Mouse (Mus musculus): Measurements from ENCODE around the gene Nhlrc3. TPM values are rescaled to one million over a fixed set of nuclear protein-coding genes. Genes with fewer than 3 reads are reported as not detected.

Nhlrc3 gene
- polyA plus RNA-seq, 1 experiment: 10.0 TPM

- no peak for DNase-seq (ENCODE audit: low read depth, low spot score)
- 84% methylated on average over 5 of the region's 5 CpGs for WGBS
Observed at GRCm38 (mm10) chr3:53457750-53458149, 5.4 kb downstream of the Nhlrc3 start.

- no peak for DNase-seq (ENCODE audit: low read depth, low spot score)
- WGBS: 53% methylated on average over 7 of the region's 7 CpGs
Observed at GRCm38 (mm10) chr3:53454984-53455383, 8.1 kb downstream of the Nhlrc3 start.

DNA sequence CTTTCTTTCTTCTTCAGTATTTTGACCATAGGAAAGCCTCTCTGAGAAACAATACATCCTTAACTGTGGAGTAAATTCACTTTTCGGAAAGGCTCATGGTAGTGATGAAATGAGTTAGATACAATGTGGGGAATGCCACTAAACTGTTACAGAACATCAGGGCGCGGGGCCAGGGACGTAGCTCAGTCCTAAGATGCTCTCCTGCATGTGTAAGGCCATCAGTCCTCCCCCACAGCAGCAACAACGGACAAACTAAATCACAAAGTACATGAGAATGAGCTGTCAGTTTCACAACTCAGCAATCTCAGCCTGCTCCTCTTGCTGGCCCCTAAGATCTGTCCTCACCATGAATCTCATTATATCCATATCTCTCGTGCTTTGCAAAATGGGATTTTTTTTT, 8.6 kb downstream of the Nhlrc3 start:
- 70% methylated on average over 6 of the region's 6 CpGs for WGBS
- no peak for DNase-seq (ENCODE audit: low read depth, low spot score)

DNA sequence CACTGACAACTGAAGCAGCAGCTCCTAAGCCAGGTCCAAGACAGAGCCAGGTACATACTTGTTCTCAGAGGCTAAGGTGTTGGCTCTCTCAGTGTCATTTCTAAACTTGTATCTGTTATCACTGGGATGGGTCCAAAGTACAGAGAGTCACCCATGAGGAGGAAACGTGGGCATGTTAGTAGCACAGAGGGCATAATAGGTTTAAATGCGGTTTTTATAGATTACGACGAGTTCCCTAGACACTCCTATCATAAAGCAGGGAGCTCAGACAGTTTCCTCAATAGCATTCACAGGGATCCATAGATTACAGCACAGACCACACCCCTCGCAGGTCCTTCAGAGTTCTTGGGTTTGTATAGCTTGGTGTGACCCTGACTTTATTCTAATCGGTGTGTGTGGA, 9.1 kb downstream of the Nhlrc3 start:
- 37% methylated on average over 6 of the region's 6 CpGs for WGBS
- DNase-seq (ENCODE audit: low read depth, low spot score): peak; percentile 88

- 74% methylated on average over 7 of the region's 7 CpGs for WGBS
- DNase-seq (ENCODE audit: low read depth, low spot score): no peak
Observed at GRCm38 (mm10) chr3:53453346-53453745, 9.8 kb downstream of the Nhlrc3 start.

DNA sequence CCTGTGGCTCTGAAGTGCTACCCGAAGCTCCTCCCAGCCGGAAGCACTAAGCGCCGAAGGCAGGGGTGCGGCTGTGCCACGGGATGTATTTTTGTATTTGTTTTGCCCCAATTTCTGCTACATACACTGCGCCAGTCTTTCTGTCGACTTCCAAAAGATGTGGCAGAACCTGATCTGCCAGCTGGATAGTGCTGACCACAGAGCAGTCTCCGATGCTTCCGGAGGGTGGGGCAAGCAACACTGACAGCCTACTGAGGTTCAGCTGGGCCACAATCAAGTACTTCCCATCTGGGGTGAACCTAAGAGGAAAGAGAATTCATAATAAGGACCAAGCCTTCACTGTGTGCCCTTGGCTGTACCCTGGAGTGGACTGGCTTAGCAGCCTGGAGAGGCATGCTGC, 10.8 kb downstream of the Nhlrc3 start:
- DNase-seq (ENCODE audit: low read depth, low spot score): peak; percentile 76
- WGBS: 33% methylated on average over 10 of the region's 10 CpGs

- 90% methylated on average over 11 of the region's 11 CpGs for WGBS
- no peak for DNase-seq (ENCODE audit: low read depth, low spot score)
Observed at GRCm38 (mm10) chr3:53450666-53451065, 12.5 kb downstream of the Nhlrc3 start.

GRCm38 (mm10) chr3:53448208-53448607, 14.9 kb downstream of the Nhlrc3 start:
- peak; percentile 83 for DNase-seq (ENCODE audit: low read depth, low spot score)
- 8% methylated on average over 2 of the region's 2 CpGs for WGBS

DNA sequence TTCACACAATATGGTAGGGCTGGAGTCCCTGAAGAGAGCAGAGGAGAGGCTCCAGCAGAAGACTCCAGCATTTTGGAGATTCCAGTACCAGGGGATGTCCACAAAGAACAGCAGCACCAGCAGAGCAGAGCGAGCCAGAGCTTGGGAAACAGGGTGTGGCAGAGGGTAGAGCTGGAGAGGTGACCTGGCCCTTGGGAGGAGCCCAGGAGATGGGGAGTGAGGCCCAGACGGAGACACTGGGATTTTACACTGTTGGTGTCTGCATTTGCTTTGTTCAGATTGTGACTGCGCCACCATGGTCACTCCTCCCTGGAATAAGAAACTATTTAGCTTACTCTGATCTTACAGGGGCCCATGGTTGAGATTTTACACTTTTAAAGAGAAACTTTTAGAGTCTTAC, 16.3 kb downstream of the Nhlrc3 start:
- WGBS: 79% methylated on average over 3 of the region's 3 CpGs
- DNase-seq (ENCODE audit: low read depth, low spot score): no peak

- no peak for DNase-seq (ENCODE audit: low read depth, low spot score)
- WGBS: 88% methylated on average over 5 of the region's 5 CpGs
Observed at GRCm38 (mm10) chr3:53445540-53445939, 17.6 kb downstream of the Nhlrc3 start.

DNA sequence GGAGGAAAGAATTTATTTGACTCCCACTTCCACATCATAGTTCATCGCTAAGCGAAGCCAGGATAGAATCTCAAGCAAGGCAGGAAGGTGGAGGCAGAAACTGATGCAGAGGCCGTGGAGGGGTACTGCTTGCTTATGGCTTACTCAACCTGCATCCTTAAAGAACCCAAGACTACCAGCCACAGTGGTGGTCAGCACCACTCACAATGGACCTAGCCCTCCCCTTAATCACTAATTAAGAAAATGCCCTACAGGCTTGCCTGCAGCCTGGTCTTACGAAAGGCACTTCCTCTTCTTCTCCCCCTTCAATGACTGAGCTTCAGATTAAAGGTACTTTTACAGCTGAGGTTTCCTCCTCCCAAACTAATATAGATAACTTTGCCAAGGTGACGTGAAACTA, 26.6 kb downstream of the Nhlrc3 start:
- WGBS: 68% methylated on average over 5 of the region's 5 CpGs
- no peak for DNase-seq (ENCODE audit: low read depth, low spot score)

DNA sequence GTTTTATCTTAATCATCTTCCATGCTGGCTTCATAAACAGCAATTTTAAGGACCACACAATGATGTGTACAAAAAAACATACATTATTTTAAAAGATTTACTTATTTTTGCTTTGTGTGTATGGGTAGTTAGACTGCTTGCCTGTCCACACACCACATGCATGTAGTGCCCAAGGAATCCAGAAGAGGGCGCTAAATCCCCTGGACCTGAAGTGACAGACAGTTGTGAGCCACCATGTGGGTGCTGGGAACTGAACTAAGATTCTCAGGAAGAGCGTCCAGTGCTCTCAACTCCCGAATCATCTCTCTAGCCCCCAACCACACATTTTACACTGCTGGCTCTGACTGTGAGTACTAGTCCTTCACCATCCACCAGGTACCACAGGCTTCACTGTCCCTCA, 28.5 kb downstream of the Nhlrc3 start:
- 80% methylated on average over 3 of the region's 3 CpGs for WGBS
- no peak for DNase-seq (ENCODE audit: low read depth, low spot score)

DNA sequence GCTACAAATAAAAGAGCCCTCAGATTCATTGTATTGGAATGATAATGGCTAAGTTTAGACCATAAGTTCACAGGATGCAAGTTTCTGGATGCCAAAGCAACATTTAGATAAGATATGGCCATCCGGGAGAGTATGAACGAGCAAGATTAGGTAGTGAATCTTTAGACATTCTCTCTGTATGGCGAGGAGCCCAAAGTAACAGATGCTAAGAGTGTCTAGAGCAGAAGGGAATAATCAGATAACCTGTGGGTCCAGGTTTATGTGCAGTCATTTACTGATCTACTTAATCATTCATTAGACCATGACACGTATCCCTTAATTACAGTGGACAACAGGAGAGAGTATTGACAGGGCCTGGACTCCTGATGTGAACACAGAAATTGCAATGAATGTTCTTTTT, 39.6 kb downstream of the Nhlrc3 start:
- no peak for DNase-seq (ENCODE audit: low read depth, low spot score)
- WGBS: 83% methylated on average over 4 of the region's 4 CpGs

DNA sequence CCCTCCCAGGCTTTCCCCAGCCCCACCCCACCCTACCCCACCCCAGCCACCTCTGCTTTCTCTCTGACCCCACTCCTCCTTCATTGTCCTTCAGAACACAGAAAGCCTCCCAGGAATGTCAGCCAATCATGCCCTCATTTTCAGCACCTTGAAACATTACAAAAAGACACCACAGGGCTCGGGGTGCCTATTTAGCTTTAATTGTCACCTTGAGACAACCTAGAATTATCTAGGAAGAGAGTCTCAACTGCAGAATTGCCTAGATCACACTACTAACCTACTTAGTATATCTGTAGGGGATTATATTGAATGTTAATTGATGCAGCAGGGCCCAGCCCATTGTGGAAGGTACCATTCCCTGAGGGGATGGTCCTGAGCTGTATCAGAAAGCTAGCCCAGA, 40.4 kb downstream of the Nhlrc3 start:
- no peak for DNase-seq (ENCODE audit: low read depth, low spot score)
- WGBS: 53% methylated on average over 1 of the region's 1 CpGs

GRCm38 (mm10) chr3:53421656-53422055, 41.5 kb downstream of the Nhlrc3 start:
- DNase-seq (ENCODE audit: low read depth, low spot score): no peak
- WGBS: 90% methylated on average over 12 of the region's 12 CpGs

- WGBS: 72% methylated on average over 7 of the region's 7 CpGs
Observed at GRCm38 (mm10) chr3:53417701-53418100, 45.4 kb downstream of the Nhlrc3 start.

GRCm38 (mm10) chr3:53416036-53416506, 47.1 kb downstream of the Nhlrc3 start:
- WGBS: 39% methylated on average over 5 of the region's 5 CpGs
- no peak for DNase-seq (ENCODE audit: low read depth, low spot score)

More at GRCm38 (mm10) chr3:53417701-53418100, 45.4 kb downstream of the Nhlrc3 start:
- DNase-seq (ENCODE audit: low read depth, low spot score): no peak

DNA sequence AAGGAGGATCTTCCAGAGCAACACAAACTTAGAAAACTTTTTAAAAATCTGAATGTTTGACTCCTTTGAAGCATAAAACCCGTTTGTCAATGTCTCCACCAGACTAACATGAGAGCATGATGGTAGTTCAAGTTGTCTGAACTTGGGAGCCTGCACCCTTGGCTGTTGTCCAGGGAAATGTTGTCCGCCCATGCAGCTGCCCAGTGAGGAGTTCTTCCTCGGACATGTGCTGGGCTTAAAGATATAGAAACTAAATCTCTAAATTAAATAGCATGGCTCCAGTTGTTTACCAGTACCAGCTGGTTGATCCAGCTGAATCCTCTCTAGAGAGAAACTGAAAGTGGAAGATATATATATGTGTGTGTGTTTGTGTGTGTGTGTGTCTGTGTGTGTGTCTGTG, 49.2 kb downstream of the Nhlrc3 start:
- WGBS: 12% methylated on average over 3 of the region's 3 CpGs
- no peak for DNase-seq (ENCODE audit: low read depth, low spot score)

GRCm38 (mm10) chr3:53413465-53413864, 49.7 kb downstream of the Nhlrc3 start:
- DNase-seq (ENCODE audit: low read depth, low spot score): no peak
- WGBS: 68% methylated on average over 2 of the region's 2 CpGs

GRCm38 (mm10) chr3:53412259-53412658, 50.9 kb downstream of the Nhlrc3 start:
- WGBS: 44% methylated on average over 5 of the region's 5 CpGs
- no peak for DNase-seq (ENCODE audit: low read depth, low spot score)

DNA sequence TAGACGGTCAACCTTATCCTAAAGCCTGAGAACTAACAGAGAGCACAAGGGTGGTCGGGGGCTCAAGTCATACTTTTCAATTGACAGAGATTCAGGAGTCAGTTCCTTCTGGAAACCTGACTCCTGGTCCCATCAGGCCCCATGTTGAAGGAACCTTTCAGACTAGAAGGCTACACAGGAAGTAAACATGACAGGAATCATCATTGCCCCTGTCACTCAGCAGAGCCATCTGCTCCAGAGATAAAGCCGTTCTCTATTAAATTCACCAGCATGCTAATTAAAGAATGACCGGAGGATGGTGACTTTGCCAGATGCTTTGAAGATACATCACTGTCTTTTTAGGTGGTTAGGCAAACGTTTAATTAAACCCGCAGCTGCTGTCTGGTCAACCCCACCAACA, 53.1 kb downstream of the Nhlrc3 start:
- 82% methylated on average over 6 of the region's 6 CpGs for WGBS
- no peak for DNase-seq (ENCODE audit: low read depth, low spot score)

- no peak for DNase-seq (ENCODE audit: low read depth, low spot score)
- 46% methylated on average over 1 of the region's 1 CpGs for WGBS
Observed at GRCm38 (mm10) chr3:53407145-53407544, 56.0 kb downstream of the Nhlrc3 start.

Measured in large intestine, adult 2 months (tissue).